Mouse (Mus musculus): ENCODE data around the gene Vac14. TPM values are rescaled to one million over a fixed set of nuclear protein-coding genes. Genes with fewer than 3 reads are reported as not detected.

Vac14 gene
- polyA plus RNA-seq, 1 experiment = 5.9 TPM

DNA sequence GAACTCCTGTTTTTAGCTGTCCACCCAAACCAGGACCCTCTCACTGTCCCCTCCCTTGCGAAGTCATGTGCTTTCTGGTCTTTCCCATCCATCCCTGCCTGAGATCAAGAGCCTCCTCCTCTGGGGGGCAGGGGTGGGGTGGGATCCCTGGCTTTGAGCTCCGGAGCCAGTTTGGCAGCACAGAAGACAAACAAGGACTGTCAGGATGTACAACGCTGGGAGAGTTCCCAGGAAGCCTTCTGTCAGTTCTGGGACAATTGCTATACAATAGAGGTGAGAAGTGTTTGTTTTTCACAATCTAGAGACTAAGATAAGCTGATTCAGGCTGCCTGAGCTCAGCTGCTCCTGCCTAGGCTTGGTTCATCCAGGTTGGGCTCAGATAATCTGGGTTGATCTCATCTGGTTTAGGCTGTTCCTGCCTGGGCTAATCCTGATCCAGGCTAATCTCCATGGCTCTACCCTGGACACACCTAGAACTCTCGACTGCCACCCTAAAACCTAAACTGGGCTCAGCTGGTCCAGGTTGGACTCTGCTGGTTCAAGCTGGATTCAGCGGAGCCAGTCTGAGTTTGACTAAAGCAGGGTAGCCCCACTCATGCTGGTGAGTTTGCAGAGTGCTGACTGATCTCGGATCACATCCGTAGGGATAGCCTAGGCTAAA lies 142.0 kb downstream of the Vac14 start:
- Histone ChIP-seq H3K9me3 (ENCODE audit: control insufficient read depth, low read length) (no peaks in the 10 kb centered on the region), H3K4me3 (replicated peaks) (no peak overlapping the region), H3K4me1 (ENCODE audit: control insufficient read depth) (peaks cover 21% of the 10 kb centered on the region), H3K27me3 (ENCODE audit: control insufficient read depth) (no peaks in the 10 kb centered on the region), H3K36me3 (ENCODE audit: control insufficient read depth) (no peaks in the 10 kb centered on the region)
- no peak for TF ChIP-seq GATA1 (IDR thresholded peaks at IDR 0.05; ENCODE audit: low read length)
- TF ChIP-seq TAL1 (IDR thresholded peaks at IDR 0.05; ENCODE audit: low read length) = no peak

DNA sequence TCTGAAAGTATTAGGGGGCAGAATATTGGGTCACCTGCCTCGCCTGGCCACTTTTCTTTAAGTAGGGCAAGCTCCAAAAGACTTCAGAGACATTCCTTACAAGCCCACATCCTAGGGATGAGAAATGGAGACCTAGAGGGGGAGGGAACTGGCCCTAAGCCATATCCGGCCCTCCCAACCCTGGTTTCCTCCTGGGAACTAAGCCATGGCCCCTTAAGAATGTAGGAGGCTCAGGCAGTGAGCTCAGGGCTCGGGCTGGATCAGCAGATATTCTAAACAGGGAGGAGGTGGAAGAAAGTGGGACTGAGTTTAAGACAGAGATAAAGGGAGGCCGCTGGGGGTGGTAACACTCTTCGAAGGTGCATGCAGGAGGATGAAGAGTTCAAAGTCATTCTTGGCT lies 142.8 kb downstream of the Vac14 start:
- TF ChIP-seq TAL1 (IDR thresholded peaks at IDR 0.05; ENCODE audit: low read length) (no peak), GATA1 (IDR thresholded peaks at IDR 0.05; ENCODE audit: low read length) (no peak)

DNA sequence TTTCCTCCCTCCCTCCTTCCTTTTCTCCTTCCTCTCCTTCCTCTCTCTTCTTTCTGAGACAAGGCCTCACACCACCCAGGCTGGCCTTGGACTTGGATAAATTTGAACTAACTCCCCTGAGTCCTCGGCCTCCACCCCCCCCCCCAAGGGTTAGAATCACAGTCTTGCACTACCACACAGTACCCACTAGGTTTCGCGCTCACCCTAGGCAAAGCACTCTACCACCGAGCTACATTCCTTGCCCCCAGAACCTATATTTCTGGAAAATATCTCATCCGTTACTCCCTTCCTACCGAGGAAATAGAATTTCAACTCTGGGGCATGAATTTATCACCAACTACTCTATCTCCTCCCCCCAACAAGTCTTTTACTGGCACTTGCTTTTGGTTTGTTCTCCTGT lies 143.6 kb downstream of the Vac14 start:
- Histone ChIP-seq H3K9me3 (ENCODE audit: control insufficient read depth, low read length) (no peaks in the 10 kb centered on the region), H3K4me1 (ENCODE audit: control insufficient read depth) (peaks cover 16% of the 10 kb centered on the region), H3K36me3 (ENCODE audit: control insufficient read depth) (no peaks in the 10 kb centered on the region), H3K27me3 (ENCODE audit: control insufficient read depth) (no peaks in the 10 kb centered on the region), H3K4me3 (replicated peaks) (no peak overlapping the region)
- TF ChIP-seq TAL1 (IDR thresholded peaks at IDR 0.05; ENCODE audit: low read length) (no peak), GATA1 (IDR thresholded peaks at IDR 0.05; ENCODE audit: low read length) (no peak)

More for the DNA sequence above, 142.8 kb downstream of the Vac14 start:
- Histone ChIP-seq H3K9me3 (ENCODE audit: control insufficient read depth, low read length) (no peaks in the 10 kb centered on the region), H3K27me3 (ENCODE audit: control insufficient read depth) (no peaks in the 10 kb centered on the region), H3K4me3 (replicated peaks) (no peak overlapping the region), H3K4me1 (ENCODE audit: control insufficient read depth) (peaks cover 17% of the 10 kb centered on the region), H3K36me3 (ENCODE audit: control insufficient read depth) (no peaks in the 10 kb centered on the region)

DNA sequence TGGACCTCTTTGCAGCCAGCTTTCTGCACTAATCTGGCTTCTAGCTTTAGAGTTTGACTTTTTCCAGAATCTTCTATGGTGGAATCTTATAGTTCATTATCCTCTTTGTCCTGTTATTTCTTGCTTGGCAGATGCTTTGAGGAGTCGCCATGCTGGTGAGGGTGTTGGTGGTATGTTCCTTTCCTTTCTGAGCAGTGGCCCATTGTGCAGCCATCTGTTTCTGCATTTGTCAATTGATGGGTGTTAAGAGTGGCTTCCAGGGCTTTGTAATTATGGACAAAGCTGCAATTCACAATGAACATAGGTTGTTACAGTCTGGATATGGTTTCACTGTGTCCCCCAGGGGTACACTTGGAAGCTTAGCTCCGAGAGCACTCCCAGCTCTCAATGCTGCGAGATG lies 146.3 kb downstream of the Vac14 start:
- Histone ChIP-seq H3K9me3 (ENCODE audit: control insufficient read depth, low read length) (no peaks in the 10 kb centered on the region), H3K4me3 (replicated peaks) (no peak overlapping the region), H3K27me3 (ENCODE audit: control insufficient read depth) (no peaks in the 10 kb centered on the region), H3K36me3 (ENCODE audit: control insufficient read depth) (no peaks in the 10 kb centered on the region), H3K4me1 (ENCODE audit: control insufficient read depth) (peaks cover 28% of the 10 kb centered on the region)
- TF ChIP-seq TAL1 (IDR thresholded peaks at IDR 0.05; ENCODE audit: low read length) = no peak
- TF ChIP-seq GATA1 (IDR thresholded peaks at IDR 0.05; ENCODE audit: low read length) = no peak

DNA sequence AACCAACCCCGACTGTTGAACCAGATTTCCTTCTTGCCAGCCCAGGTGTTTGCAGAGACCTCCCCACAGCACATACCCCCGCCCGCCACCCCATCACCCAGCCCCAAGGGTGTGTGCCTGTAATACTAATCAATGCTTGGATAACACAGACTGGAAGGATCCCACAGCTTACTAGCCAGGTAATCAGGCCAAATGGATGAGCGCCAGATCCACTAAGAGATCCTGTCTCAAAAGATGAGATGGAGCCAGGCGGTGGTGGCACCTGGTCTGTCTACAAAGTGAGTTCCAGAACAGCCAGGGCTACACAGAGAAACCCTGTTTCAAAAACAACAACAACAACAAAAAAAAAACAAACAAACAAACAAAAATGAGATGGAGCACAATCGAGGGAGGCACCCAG lies 148.9 kb downstream of the Vac14 start:
- TF ChIP-seq TAL1 (IDR thresholded peaks at IDR 0.05; ENCODE audit: low read length) (no peak), GATA1 (IDR thresholded peaks at IDR 0.05; ENCODE audit: low read length) (no peak)
- H3K4me3 ChIP-seq (replicated peaks) = no peak overlapping the region

More for the DNA sequence above, 148.9 kb downstream of the Vac14 start:
- no peaks in the 10 kb centered on the region for H3K27me3 ChIP-seq (ENCODE audit: control insufficient read depth)
- no peaks in the 10 kb centered on the region for H3K9me3 ChIP-seq (ENCODE audit: control insufficient read depth, low read length)
- peaks cover 33% of the 10 kb centered on the region for H3K4me1 ChIP-seq (ENCODE audit: control insufficient read depth)
- H3K36me3 ChIP-seq (ENCODE audit: control insufficient read depth) = no peaks in the 10 kb centered on the region

Other genes with a start within 250 kb of the Vac14 start
- 0.05 and 0.12 TPM in 2 replicates for gene Mtss1l, start 102.9 kb downstream of the Vac14 start, polyA plus RNA-seq (2012)
- gene Il34, start 187.3 kb downstream of the Vac14 start, polyA plus RNA-seq (2012) = not detected in 2 replicates
- 0.56 and 0.67 TPM in 2 replicates for gene Cog4, start 228.0 kb downstream of the Vac14 start, polyA plus RNA-seq (2012)
- gene Sf3b3, start 228.2 kb downstream of the Vac14 start, polyA plus RNA-seq (2012) = 0.49 and 0.52 TPM in 2 replicates